Mouse (Mus musculus) thymus, postnatal 10 days (tissue): ENCODE results near the gene Unk.

Experiments used
- DNase-seq, 2 experiments: peaks; one replicate each; pipeline ENCODE4 v3.0.0; 2021; ENCODE audit warnings: low spot score in 2 of 2

Gene Unk

DNA sequence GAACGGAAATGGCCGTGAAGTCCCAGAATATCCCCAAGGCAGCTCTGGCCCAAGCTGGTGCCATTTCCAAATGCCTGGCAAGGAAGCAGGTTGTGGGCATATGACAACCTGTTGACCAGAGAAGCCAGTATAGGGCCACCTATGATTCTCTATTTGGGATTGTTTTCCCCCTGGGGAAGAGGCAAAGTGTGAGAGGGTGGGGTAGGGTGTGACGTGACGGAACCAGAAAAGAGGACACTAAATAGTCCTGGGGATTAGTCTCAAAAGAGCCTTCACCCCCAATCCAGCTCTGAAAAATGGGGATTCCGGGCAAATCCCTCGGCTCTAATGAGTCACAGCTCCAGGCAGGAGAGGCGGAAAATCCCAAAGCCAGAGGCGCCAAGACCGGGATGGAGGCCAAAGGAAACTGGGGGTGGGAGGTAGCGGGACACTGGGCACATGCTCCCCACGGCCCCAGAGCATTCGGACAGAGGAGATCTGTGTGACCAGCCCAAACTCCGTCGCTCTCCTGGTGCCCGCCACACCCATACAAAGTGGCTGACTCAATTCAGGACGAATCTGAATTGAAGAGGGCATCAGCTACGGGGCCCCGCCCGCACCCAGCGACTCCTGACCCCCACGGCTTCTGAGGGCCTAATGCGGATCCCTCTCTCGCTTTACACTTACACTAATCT is 78.5 kb downstream of the Unk start:
- no peak for DNase-seq

GRCm38 (mm10) chr11:116109441-116110081 is 79.4 kb downstream of the Unk start:
- DNase-seq, result no peak

GRCm38 (mm10) chr11:116110131-116110530 is 80.0 kb downstream of the Unk start:
- no peak for DNase-seq

DNA sequence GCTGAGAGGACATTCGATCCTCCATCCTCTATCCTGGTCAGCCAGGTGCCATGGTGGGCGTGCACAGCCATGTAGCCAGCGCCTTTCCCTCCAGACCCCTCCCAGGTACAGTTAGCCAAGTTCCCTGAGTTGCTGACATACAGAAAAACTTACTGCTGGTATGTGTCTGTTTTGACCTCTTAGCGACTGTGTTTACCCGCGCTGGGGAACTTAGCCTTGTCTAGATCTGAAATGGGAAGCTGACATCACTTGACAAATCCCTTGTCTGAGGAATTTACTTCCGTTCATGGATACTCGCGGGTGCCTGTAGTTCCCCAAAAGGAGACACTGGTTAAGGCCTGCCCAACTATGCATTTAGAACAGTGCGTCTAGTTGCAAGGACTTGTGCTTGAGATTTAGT is 80.4 kb downstream of the Unk start:
- DNase-seq, result no peak
